Mouse (Mus musculus) adrenal gland, adult 2 months (tissue): ENCODE measurements around the gene Ttbk1. TPM values are rescaled to one million over a fixed set of nuclear protein-coding genes. Genes with fewer than 3 reads are reported as not detected.

Experiments
- DNase-seq: peaks from one replicate; pipeline ENCODE4 v3.0.0; 2021
- polyA plus RNA-seq: library from polyadenylated mRNA; depleted of rRNA; stranded (reverse); fragments of >200 nt; gene quantifications from 2 replicates; pipeline ENCODE4 v1.2.3, GENCODE M21; 2012; rRNA removed
- total RNA-seq, 2 experiments: library from RNA; stranded (reverse); gene quantifications; 2 replicates each; pipeline ENCODE4 v1.2.3; 2021

Ttbk1 gene
- total and polyA plus RNA-seq, 3 experiments: 0.52 to 0.69 (median 0.53) TPM

DNA sequence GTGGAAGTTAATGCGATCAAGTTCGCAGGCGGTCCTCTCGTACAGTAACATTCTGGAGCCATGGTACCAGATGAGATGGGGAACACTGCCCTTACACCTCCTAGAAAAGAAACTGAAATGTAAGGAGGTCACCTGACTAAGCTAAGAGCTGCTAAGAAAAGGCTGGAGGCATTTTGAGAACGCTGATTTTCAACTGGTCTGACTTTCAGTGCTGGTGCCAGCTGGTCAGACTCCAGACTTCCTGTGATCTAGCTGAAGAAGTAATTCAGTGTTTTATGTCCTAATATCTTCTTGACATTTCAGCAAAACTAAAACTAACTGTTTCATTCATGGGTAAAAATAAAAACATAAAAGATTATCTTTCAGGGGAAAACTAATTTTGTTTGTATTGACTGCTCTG, 68.8 kb downstream of the Ttbk1 start:
- DNase-seq: no peak

- no peak for DNase-seq
These were observed 79.0 kb downstream of the Ttbk1 start for GRCm38 (mm10) chr17:46408478-46408877.

GRCm38 (mm10) chr17:46394631-46395030, 92.8 kb downstream of the Ttbk1 start:
- no peak for DNase-seq

DNA sequence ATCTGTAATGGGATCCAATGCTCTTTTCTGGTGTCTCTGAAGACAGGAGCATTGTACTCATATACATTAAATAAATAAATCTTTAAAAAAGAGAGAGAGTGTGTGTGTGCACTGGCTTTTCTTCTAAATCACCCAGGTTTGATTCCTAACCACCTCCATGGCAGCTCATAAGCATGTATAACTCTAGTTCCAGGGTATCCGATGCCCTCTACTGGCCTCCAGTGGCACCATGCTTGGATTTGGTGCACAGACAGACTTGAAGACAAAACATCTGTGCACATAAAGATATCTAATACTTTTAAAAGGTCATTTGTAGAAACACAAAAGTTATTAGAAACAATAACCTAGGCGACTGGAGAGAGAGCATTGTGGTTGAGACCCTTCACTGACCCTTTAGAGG, 94.5 kb downstream of the Ttbk1 start:
- peak; percentile 32 for DNase-seq

Other genes starting within 250 kb of the Ttbk1 start
- gene Polr1c, start 239.6 kb downstream of the Ttbk1 start, total RNA-seq: 100 to 1,000 TPM in 1 of 2 experiments, 10 to 100 TPM in 1; 91.3 to 104 TPM
- gene Polr1c, start 239.6 kb downstream of the Ttbk1 start, polyA plus RNA-seq: 41.5 and 45.2 TPM in 2 replicates
- gene Yipf3, start 239.6 kb downstream of the Ttbk1 start, total RNA-seq: 100 to 1,000 TPM; 157 to 198 TPM
- gene Yipf3, start 239.6 kb downstream of the Ttbk1 start, polyA plus RNA-seq: 387 and 511 TPM in 2 replicates
- gene Lrrc73, start 234.1 kb downstream of the Ttbk1 start, total RNA-seq: 1 to 10 TPM; 4.1 to 5.6 TPM
- 13.8 and 15.5 TPM in 2 replicates for gene Lrrc73, start 234.1 kb downstream of the Ttbk1 start, polyA plus RNA-seq
- gene Tjap1, start 204.6 kb downstream of the Ttbk1 start, total RNA-seq: 10 to 100 TPM; 44.8 to 51.4 TPM
- gene Tjap1, start 204.6 kb downstream of the Ttbk1 start, polyA plus RNA-seq: 85.3 and 98.6 TPM in 2 replicates
- gene Dlk2, start 190.3 kb downstream of the Ttbk1 start, total RNA-seq: under 1 TPM in 1 of 2 experiments, not detected in 1; 0.29 TPM
- 0.22 and 0.62 TPM in 2 replicates for gene Dlk2, start 190.3 kb downstream of the Ttbk1 start, polyA plus RNA-seq
- 1 to 10 TPM; 7.3 to 7.4 TPM for gene Abcc10, start 159.3 kb downstream of the Ttbk1 start, total RNA-seq
- 35.4 and 36.4 TPM in 2 replicates for gene Abcc10, start 159.3 kb downstream of the Ttbk1 start, polyA plus RNA-seq
- gene Zfp318, start 103.9 kb downstream of the Ttbk1 start, total RNA-seq: 10 to 100 TPM; 22.0 to 28.5 TPM
- 9.3 TPM in 2 replicates for gene Zfp318, start 103.9 kb downstream of the Ttbk1 start, polyA plus RNA-seq
- gene Crip3, start 58.7 kb downstream of the Ttbk1 start, total RNA-seq: under 1 TPM; 0.38 to 0.69 TPM
- 0.82 and 1.4 TPM in 2 replicates for gene Crip3, start 58.7 kb downstream of the Ttbk1 start, polyA plus RNA-seq
- gene Slc22a7, start 49.2 kb downstream of the Ttbk1 start, total RNA-seq: under 1 TPM in 1 of 2 experiments, not detected in 1; 0.37 TPM
- gene Slc22a7, start 49.2 kb downstream of the Ttbk1 start, polyA plus RNA-seq: 0.06 TPM in 1 of 2 replicates, not detected in the other
- 1 to 10 TPM; 3.7 to 6.1 TPM for gene Dnph1, start 9.0 kb upstream of the Ttbk1 start, total RNA-seq
- 3.6 and 3.7 TPM in 2 replicates for gene Dnph1, start 9.0 kb upstream of the Ttbk1 start, polyA plus RNA-seq
- 10 to 100 TPM; 20.0 to 23.1 TPM for gene Cul9, start 58.7 kb upstream of the Ttbk1 start, total RNA-seq
- gene Cul9, start 58.7 kb upstream of the Ttbk1 start, polyA plus RNA-seq: 42.3 and 48.0 TPM in 2 replicates
- gene Srf, start 68.5 kb upstream of the Ttbk1 start, total RNA-seq: 10 to 100 TPM; 35.6 to 45.2 TPM
- gene Srf, start 68.5 kb upstream of the Ttbk1 start, polyA plus RNA-seq: 178 and 199 TPM in 2 replicates
- 1 to 10 TPM; 4.6 to 8.0 TPM for gene Ptk7, start 141.8 kb upstream of the Ttbk1 start, total RNA-seq
- 8.6 and 9.2 TPM in 2 replicates for gene Ptk7, start 141.8 kb upstream of the Ttbk1 start, polyA plus RNA-seq
- gene Klc4, start 158.3 kb upstream of the Ttbk1 start, total RNA-seq: 10 to 100 TPM; 40.9 to 43.1 TPM
- gene Klc4, start 158.3 kb upstream of the Ttbk1 start, polyA plus RNA-seq: 25.7 and 29.7 TPM in 2 replicates
- gene Mrpl2, start 158.6 kb upstream of the Ttbk1 start, total RNA-seq: 100 to 1,000 TPM in 1 of 2 experiments, 10 to 100 TPM in 1; 82.9 to 113 TPM
- gene Mrpl2, start 158.6 kb upstream of the Ttbk1 start, polyA plus RNA-seq: 343 and 456 TPM in 2 replicates
- gene Cul7, start 162.7 kb upstream of the Ttbk1 start, total RNA-seq: 10 to 100 TPM; 28.6 to 36.3 TPM
- gene Cul7, start 162.7 kb upstream of the Ttbk1 start, polyA plus RNA-seq: 52.6 and 53.3 TPM in 2 replicates
- gene Rrp36, start 186.7 kb upstream of the Ttbk1 start, total RNA-seq: 10 to 100 TPM; 24.2 to 28.5 TPM
- gene Rrp36, start 186.7 kb upstream of the Ttbk1 start, polyA plus RNA-seq: 21.7 and 23.8 TPM in 2 replicates
- gene Mea1, start 191.1 kb upstream of the Ttbk1 start, total RNA-seq: 100 to 1,000 TPM; 106 to 114 TPM
- 44.9 and 50.8 TPM in 2 replicates for gene Mea1, start 191.1 kb upstream of the Ttbk1 start, polyA plus RNA-seq
- 10 to 100 TPM; 57.5 to 64.0 TPM for gene Klhdc3, start 193.2 kb upstream of the Ttbk1 start, total RNA-seq
- 78.2 and 100 TPM in 2 replicates for gene Klhdc3, start 193.2 kb upstream of the Ttbk1 start, polyA plus RNA-seq
- gene Ppp2r5d, start 217.4 kb upstream of the Ttbk1 start, total RNA-seq: 10 to 100 TPM; 42.6 to 50.3 TPM
- 44.2 and 46.1 TPM in 2 replicates for gene Ppp2r5d, start 217.4 kb upstream of the Ttbk1 start, polyA plus RNA-seq
- gene Pex6, start 223.8 kb upstream of the Ttbk1 start, total RNA-seq: 10 to 100 TPM; 49.5 to 69.2 TPM
- gene Pex6, start 223.8 kb upstream of the Ttbk1 start, polyA plus RNA-seq: 167 and 190 TPM in 2 replicates
- 1 to 10 TPM; 1.2 to 6.5 TPM for gene Gnmt, start 241.5 kb upstream of the Ttbk1 start, total RNA-seq
- gene Gnmt, start 241.5 kb upstream of the Ttbk1 start, polyA plus RNA-seq: 1.0 and 4.0 TPM in 2 replicates